Mouse (Mus musculus) gastrocnemius, postnatal 14 days (tissue): ENCODE measurements at regions not wholly inside any gene's neighbourhood (a gene's known extent, or its start where the extent isn't known, plus 50 kb on each side); places are given as distances from the start of the nearest gene placed in this dataset.

Experiments
- DNase-seq: peaks from one replicate; pipeline ENCODE4 v3.0.0; 2021; ENCODE audit warnings: mixed read lengths
- intact Hi-C: fragments of 180-260 bp; cut with DNase I; formaldehyde crosslinking; loops from one replicate; pipeline ENCODE4 v1.15.1; 2025; ENCODE audit warnings: low total_unique reads

- no peak for DNase-seq
- intact Hi-C loops: no loop called here
These were observed 411.1 kb upstream of the Acvr2a start for GRCm38 (mm10) chr2:48402813-48403212.

- no peak for DNase-seq
- intact Hi-C loops: no loop called here
These were observed 409.4 kb upstream of the Acvr2a start for GRCm38 (mm10) chr2:48404460-48404859.

- intact Hi-C loops: no loop called here
- DNase-seq: peak; percentile 25
These were observed 406.0 kb upstream of the Acvr2a start for GRCm38 (mm10) chr2:48407876-48408275.

- intact Hi-C loops: no loop called here
- no peak for DNase-seq
These were observed 404.0 kb upstream of the Acvr2a start for GRCm38 (mm10) chr2:48409876-48410275.

- intact Hi-C loops: no loop called here
- DNase-seq: no peak
These were observed 402.5 kb upstream of the Acvr2a start for GRCm38 (mm10) chr2:48411392-48411791.

- no peak for DNase-seq
- intact Hi-C loops: no loop called here
These were observed 401.0 kb upstream of the Acvr2a start for GRCm38 (mm10) chr2:48412683-48413440.

- intact Hi-C loops: no loop called here
- DNase-seq: no peak
These were observed 399.1 kb upstream of the Acvr2a start for GRCm38 (mm10) chr2:48414596-48415481.

- intact Hi-C loops: no loop called here
These were observed 397.6 kb upstream of the Acvr2a start for GRCm38 (mm10) chr2:48416207-48416750.

GRCm38 (mm10) chr2:48417000-48417596 is 396.8 kb upstream of the Acvr2a start:
- intact Hi-C loops: no loop called here
- no peak for DNase-seq

More at GRCm38 (mm10) chr2:48416207-48416750, 397.6 kb upstream of the Acvr2a start:
- DNase-seq: no peak

GRCm38 (mm10) chr2:48420791-48421190 is 393.1 kb upstream of the Acvr2a start:
- intact Hi-C loops: no loop called here
- no peak for DNase-seq

- intact Hi-C loops: no loop called here
- no peak for DNase-seq
These were observed 390.0 kb upstream of the Acvr2a start for GRCm38 (mm10) chr2:48423861-48424442.

GRCm38 (mm10) chr2:48424562-48424961 is 389.3 kb upstream of the Acvr2a start:
- no peak for DNase-seq
- intact Hi-C loops: no loop called here

GRCm38 (mm10) chr2:48425200-48426090 is 388.5 kb upstream of the Acvr2a start:
- intact Hi-C loops: no loop called here

GRCm38 (mm10) chr2:48432545-48432944 is 381.4 kb upstream of the Acvr2a start:
- intact Hi-C loops: no loop called here
- no peak for DNase-seq

More at GRCm38 (mm10) chr2:48425200-48426090, 388.5 kb upstream of the Acvr2a start:
- DNase-seq: no peak

GRCm38 (mm10) chr2:48441296-48441990 is 372.5 kb upstream of the Acvr2a start:
- intact Hi-C loops: no loop called here
- DNase-seq: no peak

- intact Hi-C loops: no loop called here
- DNase-seq: no peak
These were observed 371.8 kb upstream of the Acvr2a start for GRCm38 (mm10) chr2:48441991-48442544.

- intact Hi-C loops: no loop called here
These were observed 367.9 kb upstream of the Acvr2a start for GRCm38 (mm10) chr2:48445898-48446604.

More at GRCm38 (mm10) chr2:48445898-48446604, 367.9 kb upstream of the Acvr2a start:
- no peak for DNase-seq
